Mouse (Mus musculus): Measurements from ENCODE around the gene Abcd2.

Abcd2 gene

GRCm38 (mm10) chr15:91191412-91192222, at the start of gene Abcd2:
Abcd2 (minus strand) TSS chr15:91191799.
- DNase-seq (ENCODE audit: low read depth, low spot score): peak; percentile 78

GRCm38 (mm10) chr15:91240683-91241335, 49.2 kb upstream of the Abcd2 start:
- DNase-seq (ENCODE audit: low read depth, low spot score): no peak

GRCm38 (mm10) chr15:91237294-91237693, 45.7 kb upstream of the Abcd2 start:
- DNase-seq (ENCODE audit: low read depth, low spot score): no peak

GRCm38 (mm10) chr15:91206518-91206917, 14.9 kb upstream of the Abcd2 start:
- no peak for DNase-seq (ENCODE audit: low read depth, low spot score)

GRCm38 (mm10) chr15:91203521-91203920, 11.9 kb upstream of the Abcd2 start:
- no peak for DNase-seq (ENCODE audit: low read depth, low spot score)

GRCm38 (mm10) chr15:91202486-91202885, 10.9 kb upstream of the Abcd2 start:
- no peak for DNase-seq (ENCODE audit: low read depth, low spot score)

- no peak for DNase-seq (ENCODE audit: low read depth, low spot score)
Observed at GRCm38 (mm10) chr15:91200833-91201232, 9.2 kb upstream of the Abcd2 start.

GRCm38 (mm10) chr15:91199256-91199905, 7.8 kb upstream of the Abcd2 start, which contains the start of gene CN725425:
CN725425 (plus strand) TSS chr15:91199494.
- DNase-seq (ENCODE audit: low read depth, low spot score): no peak

GRCm38 (mm10) chr15:91192223-91192598, 612 bp upstream of the Abcd2 start:
- DNase-seq (ENCODE audit: low read depth, low spot score): peak; percentile 17

GRCm38 (mm10) chr15:91190519-91191207, 936 bp downstream of the Abcd2 start:
- DNase-seq (ENCODE audit: low read depth, low spot score): no peak

GRCm38 (mm10) chr15:91190026-91190425, 1.6 kb downstream of the Abcd2 start:
- DNase-seq (ENCODE audit: low read depth, low spot score): no peak

- no peak for DNase-seq (ENCODE audit: low read depth, low spot score)
Observed at GRCm38 (mm10) chr15:91186358-91186757, 5.2 kb downstream of the Abcd2 start.

GRCm38 (mm10) chr15:91179911-91180622, 11.5 kb downstream of the Abcd2 start:
- DNase-seq (ENCODE audit: low read depth, low spot score): no peak

GRCm38 (mm10) chr15:91178656-91179314, 12.8 kb downstream of the Abcd2 start:
- DNase-seq (ENCODE audit: low read depth, low spot score): no peak

- no peak for DNase-seq (ENCODE audit: low read depth, low spot score)
Observed at GRCm38 (mm10) chr15:91172193-91172592, 19.4 kb downstream of the Abcd2 start.

- no peak for DNase-seq (ENCODE audit: low read depth, low spot score)
Observed at GRCm38 (mm10) chr15:91171332-91171731, 20.3 kb downstream of the Abcd2 start.

GRCm38 (mm10) chr15:91170602-91171328, 20.8 kb downstream of the Abcd2 start:
- DNase-seq (ENCODE audit: low read depth, low spot score): no peak

GRCm38 (mm10) chr15:91167850-91168562, 23.6 kb downstream of the Abcd2 start:
- DNase-seq (ENCODE audit: low read depth, low spot score): no peak

GRCm38 (mm10) chr15:91165021-91165420, 26.6 kb downstream of the Abcd2 start:
- no peak for DNase-seq (ENCODE audit: low read depth, low spot score)

Data from forelimb bud, embryonic 11.5 days (tissue).